Mouse (Mus musculus) hematopoietic stem cell, adult 5-6 weeks (primary cell): ENCODE measurements around the gene Tmbim6. TPM values are rescaled to one million over a fixed set of nuclear protein-coding genes. Genes with fewer than 3 reads are reported as not detected.

Source experiments
- ATAC-seq, 2 experiments: fragments of 125-278 bp in 1 of 2; replicated peaks in 1 of 2; 2 replicates each; pipeline ENCODE4 v1.8.0; 2016 to 2017; ENCODE audit warnings: inconsistent platforms in 2 of 2, mild to moderate bottlenecking in 2 of 2, moderate number of reproducible peaks in 2 of 2, low read depth in 1 of 2, moderate TSS enrichment in 1 of 2; ENCODE audit not compliant: low FRiP score in 2 of 2, poor library complexity in 2 of 2, severe bottlenecking in 2 of 2, insufficient read depth in 1 of 2, low TSS enrichment in 1 of 2
- total RNA-seq: library from RNA; stranded (forward); fragments of 172-1452, 232-1000 nt; gene quantifications from 2 replicates; pipeline ENCODE4 v1.2.3, GENCODE M21; 2017

The Tmbim6 gene
- total RNA-seq, 1 experiment from 2014 or later, result 120 TPM

- ATAC-seq, result peak; percentile 86 to 93
Observed at GRCm38 (mm10) chr15:99457606-99458401, 65.1 kb downstream of the Tmbim6 start, which contains the start of gene Nckap5l. TSS of gene Nckap5l (minus strand) at chr15:99457748.

Other genes starting within 250 kb of the Tmbim6 start
- gene Kcnh3, start 168.0 kb upstream of the Tmbim6 start, total RNA-seq, result not detected in 2 replicates
- gene Mcrs1, start 140.9 kb upstream of the Tmbim6 start, total RNA-seq, result 46.5 and 58.8 TPM in 2 replicates
- 16.4 and 22.0 TPM in 2 replicates for gene Prpf40b, start 97.8 kb upstream of the Tmbim6 start, total RNA-seq
- 0.05 TPM in 1 of 2 replicates, not detected in the other for gene Fam186b, start 97.0 kb upstream of the Tmbim6 start, total RNA-seq
- 16.5 and 20.1 TPM in 2 replicates for gene Fmnl3, start 22.4 kb upstream of the Tmbim6 start, total RNA-seq
- 0.89 and 1.8 TPM in 2 replicates for gene Nckap5l, start 64.9 kb downstream of the Tmbim6 start, total RNA-seq
- gene Bcdin3d, start 81.8 kb downstream of the Tmbim6 start, total RNA-seq, result 7.1 and 7.2 TPM in 2 replicates
- not detected in 2 replicates for gene Faim2, start 135.3 kb downstream of the Tmbim6 start, total RNA-seq
- not detected in 2 replicates for gene Aqp2, start 186.2 kb downstream of the Tmbim6 start, total RNA-seq
- not detected in 2 replicates for gene Aqp5, start 197.9 kb downstream of the Tmbim6 start, total RNA-seq
- not detected in 2 replicates for gene Aqp6, start 208.5 kb downstream of the Tmbim6 start, total RNA-seq